Mouse (Mus musculus) limb, embryonic 10.5 days (tissue): ENCODE data around the gene Kat2b. TPM values are rescaled to one million over a fixed set of nuclear protein-coding genes. Genes with fewer than 3 reads are reported as not detected.
"Not testable (repeated sequence)": the region's sequence is repeated elsewhere in the genome, so short reads cannot be mapped to it uniquely, and the experiment has no call there.

Source experiments
- DNase-seq: peaks from one replicate; pipeline ENCODE4 v3.0.0-alpha.2; 2017; ENCODE audit warnings: low spot score
- H3K27ac ChIP-seq: fragments of 300-500 bp; sonication (generic); 2 replicates; pipeline ENCODE4 v1.5.1; 2016; ENCODE audit warnings: mild to moderate bottlenecking
- H3K27me3 ChIP-seq: fragments of 300-500 bp; sonication (generic); 2 replicates; pipeline ENCODE4 v1.6.1; 2016; ENCODE audit warnings: low read depth, mild to moderate bottlenecking; ENCODE audit not compliant: poor library complexity, severe bottlenecking
- H3K36me3 ChIP-seq: fragments of 300-500 bp; sonication (generic); 2 replicates; pipeline ENCODE4 v1.6.1; 2016; ENCODE audit warnings: mild to moderate bottlenecking, moderate library complexity
- H3K4me1 ChIP-seq: fragments of 300-500 bp; sonication (generic); 2 replicates; pipeline ENCODE4 v1.6.1; 2016
- H3K4me3 ChIP-seq: fragments of 300-500 bp; sonication (generic); 2 replicates; pipeline ENCODE4 v1.5.1; 2016; ENCODE audit warnings: mild to moderate bottlenecking, moderate library complexity
- H3K9me3 ChIP-seq: fragments of 300-500 bp; sonication (generic); replicated peaks from 2 replicates; pipeline ENCODE4 v1.6.1; 2016; ENCODE audit warnings: mild to moderate bottlenecking
- WGBS: fragments of 180-500 bp; shearing (Covaris S2); methylation state at CpG from one replicate; pipeline ENCODE4 v1.1.7; 2016; 5-methylcytosine and 5-hydroxymethylcytosine counted together
- polyA plus RNA-seq: library from polyadenylated mRNA; unstranded; fragments of >200 nt; fragmentation: Nextera tagmentation; extraction: Ambion mirVana; gene quantifications from 2 replicates; pipeline ENCODE4 v1.2.1, GENCODE M21; 2016

The Kat2b gene
- polyA plus RNA-seq, 1 experiment from 2014 or later, result 2.7 TPM

DNA sequence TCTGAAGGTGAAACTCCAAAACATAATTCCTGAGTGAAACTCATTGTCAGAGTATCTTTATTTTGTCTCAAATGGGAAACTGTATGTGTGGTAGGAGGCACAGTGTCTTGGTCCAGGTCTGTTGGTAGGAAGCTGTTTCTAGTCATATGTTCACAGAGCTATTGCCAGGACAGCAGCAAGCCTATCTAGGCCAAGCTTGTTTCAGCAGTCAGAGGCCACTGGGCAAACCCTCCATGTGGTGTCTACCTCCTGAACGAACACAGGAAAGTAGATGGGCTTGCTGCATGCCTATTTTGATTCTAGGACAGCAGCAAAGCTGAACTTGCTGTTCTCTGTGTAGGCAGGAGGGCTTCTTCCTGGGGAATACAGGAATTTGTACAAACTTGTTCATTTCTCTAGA lies 148.5 kb downstream of the Kat2b start:
- H3K27me3 ChIP-seq, H3K4me1 ChIP-seq, DNase-seq, H3K27ac ChIP-seq, H3K9me3 ChIP-seq, H3K36me3 ChIP-seq, H3K4me3 ChIP-seq: not testable (repeated sequence)
- WGBS, result 67% methylated on average over 1 of the region's 1 CpGs

DNA sequence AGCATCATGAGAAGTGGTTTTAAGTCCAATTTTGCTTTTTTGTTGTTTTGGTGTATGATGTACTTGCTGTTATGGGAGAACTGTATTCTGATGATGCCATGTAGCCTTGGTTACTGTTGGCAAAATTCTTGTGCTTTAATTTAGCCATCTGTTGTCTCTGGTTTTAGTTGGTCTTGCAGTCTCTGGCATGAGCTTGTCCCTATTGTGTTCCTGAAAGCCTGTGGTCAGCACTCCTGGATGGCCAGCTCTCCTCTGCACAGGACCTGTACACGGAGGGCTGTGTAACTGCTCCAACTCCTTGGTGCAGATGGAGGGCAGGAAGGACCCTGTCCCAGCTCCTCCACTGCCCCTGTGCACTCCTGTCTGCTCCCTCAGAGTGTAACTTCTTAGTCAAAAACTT lies 151.8 kb downstream of the Kat2b start:
- Histone ChIP-seq H3K27ac (no peak overlapping the region), H3K27me3 (no peaks in the 10 kb centered on the region), H3K36me3 (no peaks in the 10 kb centered on the region), H3K4me3 (no peak overlapping the region), H3K4me1 (no peaks in the 10 kb centered on the region), H3K9me3 (no peaks in the 10 kb centered on the region)
- DNase-seq, result no peak
- 73% methylated on average over 1 of the region's 1 CpGs for WGBS

DNA sequence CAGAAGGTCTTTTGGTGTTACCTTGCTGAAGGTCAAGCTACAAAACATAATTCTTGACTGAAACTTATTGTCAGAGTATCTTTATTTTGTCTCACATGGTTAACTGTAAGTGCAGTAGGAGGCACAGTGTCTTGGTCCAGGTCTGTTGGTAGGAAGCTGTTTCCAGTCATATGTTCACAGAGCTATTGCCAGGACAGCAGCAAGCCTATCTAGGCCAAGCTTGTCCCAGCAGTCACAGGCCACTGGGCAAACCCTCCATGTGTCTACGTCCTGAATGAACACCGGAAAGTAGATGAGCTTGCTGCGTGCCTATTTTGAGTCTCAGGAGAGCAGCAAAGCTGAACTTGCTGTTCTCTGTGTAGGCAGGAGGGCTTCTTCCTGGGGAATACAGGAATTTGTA lies 152.3 kb downstream of the Kat2b start:
- H3K9me3 ChIP-seq, DNase-seq, H3K27me3 ChIP-seq, H3K27ac ChIP-seq, H3K4me1 ChIP-seq, H3K4me3 ChIP-seq, H3K36me3 ChIP-seq: not testable (repeated sequence)
- WGBS, result 85% methylated on average over 3 of the region's 3 CpGs

Other genes starting within 250 kb of the Kat2b start
- 0.26 and 0.31 TPM in 2 replicates for gene Efhb, start 103.5 kb upstream of the Kat2b start, polyA plus RNA-seq
- gene Rab5a, start 87.6 kb upstream of the Kat2b start, polyA plus RNA-seq, result 60.5 and 70.4 TPM in 2 replicates
- gene Pp2d1, start 27.4 kb upstream of the Kat2b start, polyA plus RNA-seq, result 0.24 and 0.49 TPM in 2 replicates
- 45.1 and 46.0 TPM in 2 replicates for gene Sgo1, start 122.5 kb downstream of the Kat2b start, polyA plus RNA-seq